Mouse (Mus musculus): Measurements from ENCODE around the gene Xrcc1. TPM values are rescaled to one million over a fixed set of nuclear protein-coding genes. Genes with fewer than 3 reads are reported as not detected.

Gene Xrcc1
- polyA plus RNA-seq, 1 experiment from 2014 or later: 37.0 TPM

GRCm38 (mm10) chr7:24600941-24601597, 55.0 kb downstream of the Xrcc1 start:
- DNase-seq (ENCODE audit: low spot score) (peak; percentile 96), ATAC-seq (peak; percentile 92)
- peak; percentile 100 for TF ChIP-seq CTCF (IDR thresholded peaks at IDR 0.05)
- no peak for TF ChIP-seq EP300 (IDR thresholded peaks at IDR 0.05)
- no peaks in the 10 kb centered on the region for H3K9me3 ChIP-seq (ENCODE audit: low read length)
- no peak overlapping the region for H3K27ac ChIP-seq (ENCODE audit: low read length)
- H3K4me2 ChIP-seq (replicated peaks; ENCODE audit: low read depth, low read length): 0 out of 2 replicates have a peak overlapping the region, but pooled peaks have one; percentile 19
- no peaks in the 10 kb centered on the region for H3K36me3 ChIP-seq (ENCODE audit: insufficient read depth, low read length)
- WGBS: 5% methylated on average over 13 of the region's 13 CpGs
- H3K9ac ChIP-seq (replicated peaks; ENCODE audit: low read depth): no peak overlapping the region
- no peak overlapping the region for H3K4me3 ChIP-seq (ENCODE audit: low read depth, low read length)
- H3K4me1 ChIP-seq (ENCODE audit: insufficient read depth, low read depth, low read length): no peaks in the 10 kb centered on the region
- no peaks in the 10 kb centered on the region for H3K27me3 ChIP-seq (replicated peaks; ENCODE audit: insufficient read depth, low read length)

GRCm38 (mm10) chr7:24605561-24605960, 59.5 kb downstream of the Xrcc1 start:
- Histone ChIP-seq H3K9ac (replicated peaks; ENCODE audit: low read depth) (no peak overlapping the region), H3K4me3 (ENCODE audit: low read depth, low read length) (no peak overlapping the region), H3K9me3 (ENCODE audit: low read length) (no peaks in the 10 kb centered on the region), H3K4me1 (ENCODE audit: insufficient read depth, low read depth, low read length) (no peaks in the 10 kb centered on the region), H3K27me3 (replicated peaks; ENCODE audit: insufficient read depth, low read length) (peaks cover 5% of the 10 kb centered on the region; the same call in 1 of the 2 replicates), H3K27ac (ENCODE audit: low read length) (no peak overlapping the region), H3K36me3 (ENCODE audit: insufficient read depth, low read length) (no peaks in the 10 kb centered on the region), H3K4me2 (replicated peaks; ENCODE audit: low read depth, low read length) (no peak overlapping the region)
- no peak for DNase-seq (ENCODE audit: low spot score)
- 71% methylated on average over 7 of the region's 7 CpGs for WGBS
- no peak for ATAC-seq
- no peak for TF ChIP-seq EP300 (IDR thresholded peaks at IDR 0.05)
- no peak for TF ChIP-seq CTCF (IDR thresholded peaks at IDR 0.05)

DNA sequence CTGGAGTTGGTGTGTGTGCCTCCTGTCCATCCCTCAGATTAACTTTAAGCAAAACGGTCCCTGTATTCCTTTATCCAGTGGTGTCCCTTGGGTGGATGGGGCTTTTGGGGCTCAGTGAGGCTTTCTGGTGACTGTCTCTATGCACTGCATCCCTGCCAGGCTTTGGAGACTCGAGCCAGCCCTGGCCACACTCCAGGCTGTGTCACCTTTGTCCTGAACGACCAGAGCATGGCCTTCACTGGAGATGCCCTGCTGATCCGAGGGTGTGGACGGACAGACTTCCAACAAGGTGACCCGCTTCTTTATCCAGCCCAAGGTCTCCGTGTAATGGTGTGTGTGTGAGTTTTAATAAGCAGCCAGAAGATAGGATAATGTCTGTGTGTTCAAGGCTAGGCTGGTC, 60.0 kb downstream of the Xrcc1 start:
- Histone ChIP-seq H3K4me2 (replicated peaks; ENCODE audit: low read depth, low read length) (no peak overlapping the region), H3K4me3 (ENCODE audit: low read depth, low read length) (no peak overlapping the region), H3K9me3 (ENCODE audit: low read length) (no peaks in the 10 kb centered on the region), H3K36me3 (ENCODE audit: insufficient read depth, low read length) (no peaks in the 10 kb centered on the region), H3K27me3 (replicated peaks; ENCODE audit: insufficient read depth, low read length) (peaks cover 5% of the 10 kb centered on the region; the same call in 1 of the 2 replicates), H3K27ac (ENCODE audit: low read length) (no peak overlapping the region), H3K9ac (replicated peaks; ENCODE audit: low read depth) (no peak overlapping the region), H3K4me1 (ENCODE audit: insufficient read depth, low read depth, low read length) (no peaks in the 10 kb centered on the region)
- WGBS: 76% methylated on average over 7 of the region's 7 CpGs
- DNase-seq (ENCODE audit: low spot score) (no peak), ATAC-seq (no peak)
- TF ChIP-seq CTCF (IDR thresholded peaks at IDR 0.05) (no peak), EP300 (IDR thresholded peaks at IDR 0.05) (no peak)

- Histone ChIP-seq H3K27ac (ENCODE audit: low read length) (no peak overlapping the region), H3K9me3 (ENCODE audit: low read length) (no peaks in the 10 kb centered on the region), H3K9ac (replicated peaks; ENCODE audit: low read depth) (no peak overlapping the region), H3K36me3 (ENCODE audit: insufficient read depth, low read length) (no peaks in the 10 kb centered on the region), H3K27me3 (replicated peaks; ENCODE audit: insufficient read depth, low read length) (peaks cover 11% of the 10 kb centered on the region; the same call in 1 of the 2 replicates), H3K4me3 (ENCODE audit: low read depth, low read length) (no peak overlapping the region), H3K4me1 (ENCODE audit: insufficient read depth, low read depth, low read length) (peaks cover 8% of the 10 kb centered on the region; the same call in 1 of the 2 replicates), H3K4me2 (replicated peaks; ENCODE audit: low read depth, low read length) (no peak overlapping the region)
- WGBS: 51% methylated on average over 6 of the region's 6 CpGs
- ATAC-seq (peak; percentile 73), DNase-seq (ENCODE audit: low spot score) (peak; percentile 88)
- TF ChIP-seq EP300 (IDR thresholded peaks at IDR 0.05): no peak
- TF ChIP-seq CTCF (IDR thresholded peaks at IDR 0.05): no peak
Observed at GRCm38 (mm10) chr7:24608017-24608416, 61.9 kb downstream of the Xrcc1 start.

GRCm38 (mm10) chr7:24608561-24608960, 62.5 kb downstream of the Xrcc1 start:
- WGBS: 70% methylated on average over 8 of the region's 8 CpGs
- Histone ChIP-seq H3K9me3 (ENCODE audit: low read length) (no peaks in the 10 kb centered on the region), H3K36me3 (ENCODE audit: insufficient read depth, low read length) (no peaks in the 10 kb centered on the region), H3K4me2 (replicated peaks; ENCODE audit: low read depth, low read length) (no peak overlapping the region), H3K4me1 (ENCODE audit: insufficient read depth, low read depth, low read length) (peaks cover 8% of the 10 kb centered on the region; the same call in 1 of the 2 replicates), H3K27me3 (replicated peaks; ENCODE audit: insufficient read depth, low read length) (peaks cover 11% of the 10 kb centered on the region; the same call in 1 of the 2 replicates), H3K9ac (replicated peaks; ENCODE audit: low read depth) (no peak overlapping the region), H3K27ac (ENCODE audit: low read length) (no peak overlapping the region), H3K4me3 (ENCODE audit: low read depth, low read length) (no peak overlapping the region)
- TF ChIP-seq EP300 (IDR thresholded peaks at IDR 0.05): no peak
- no peak for TF ChIP-seq CTCF (IDR thresholded peaks at IDR 0.05)
- DNase-seq (ENCODE audit: low spot score): no peak
- no peak for ATAC-seq

GRCm38 (mm10) chr7:24610144-24610878, 64.2 kb downstream of the Xrcc1 start, which contains the start of gene Phldb3:
Phldb3 (plus strand) TSS chr7:24610763.
- DNase-seq (ENCODE audit: low spot score): peak; percentile 53
- peak within 1 kb of the TSS; percentile 88 for H3K4me2 ChIP-seq (replicated peaks; ENCODE audit: low read depth, low read length)
- H3K36me3 ChIP-seq (ENCODE audit: insufficient read depth, low read length): no peaks in the 10 kb centered on the region
- WGBS: 3% methylated on average over 27 of the region's 27 CpGs
- TF ChIP-seq CTCF (IDR thresholded peaks at IDR 0.05) (no peak), EP300 (IDR thresholded peaks at IDR 0.05) (no peak)
- peak; percentile 70 for ATAC-seq
- H3K27me3 ChIP-seq (replicated peaks; ENCODE audit: insufficient read depth, low read length): peaks cover 11% of the 10 kb centered on the region; the same call in 1 of the 2 replicates
- peak within 1 kb of the TSS; percentile 57 for H3K4me3 ChIP-seq (ENCODE audit: low read depth, low read length)
- peak within 1 kb of the TSS; percentile 29 for H3K9ac ChIP-seq (replicated peaks; ENCODE audit: low read depth)
- H3K4me1 ChIP-seq (ENCODE audit: insufficient read depth, low read depth, low read length): peaks cover 8% of the 10 kb centered on the region; the same call in 1 of the 2 replicates
- no peaks in the 10 kb centered on the region for H3K9me3 ChIP-seq (ENCODE audit: low read length)
- peak within 1 kb of the TSS; percentile 71 for H3K27ac ChIP-seq (ENCODE audit: low read length)
